Mouse (Mus musculus) stomach, postnatal 0 days (tissue): ENCODE measurements around the gene Tmem151b. TPM values are rescaled to one million over a fixed set of nuclear protein-coding genes. Genes with fewer than 3 reads are reported as not detected.

ENCODE experiments used
- ATAC-seq: fragments of 200-750 bp; cut with Nextera tagmentation; 2 replicates; pipeline ENCODE4 v1.8.0; 2017; ENCODE audit not compliant: low FRiP score, low TSS enrichment
- DNase-seq: peaks from one replicate; pipeline ENCODE4 v3.0.0-alpha.2; 2016; ENCODE audit warnings: low spot score
- H3K27ac ChIP-seq: fragments of 300-500 bp; sonication (generic); replicated peaks from 2 replicates; pipeline ENCODE4 v1.5.1; 2014; ENCODE audit warnings: mild to moderate bottlenecking, control low read depth
- H3K27me3 ChIP-seq: fragments of 300-500 bp; sonication (generic); 2 replicates; pipeline ENCODE4 v1.6.1; 2014; ENCODE audit warnings: low read length; ENCODE audit not compliant: control insufficient read depth, insufficient read depth
- H3K36me3 ChIP-seq: fragments of 300-500 bp; sonication (generic); 2 replicates; pipeline ENCODE4 v1.6.1; 2014; ENCODE audit warnings: low read length, mixed read lengths; ENCODE audit not compliant: control insufficient read depth, insufficient read depth
- H3K4me1 ChIP-seq: fragments of 300-500 bp; sonication (generic); replicated peaks from 2 replicates; pipeline ENCODE4 v1.6.1; 2014; ENCODE audit warnings: antibody characterized with exemption; ENCODE audit not compliant: control insufficient read depth, insufficient read depth
- H3K4me2 ChIP-seq: fragments of 300-500 bp; sonication (generic); replicated peaks from 2 replicates; pipeline ENCODE4 v1.6.1; 2014; ENCODE audit warnings: low read depth, mild to moderate bottlenecking, control low read depth, moderate library complexity
- H3K4me3 ChIP-seq: fragments of 300-500 bp; sonication (generic); 2 replicates; pipeline ENCODE4 v1.5.1; 2014; ENCODE audit warnings: low read depth, low read length, control low read depth
- H3K9ac ChIP-seq: fragments of 300-500 bp; sonication (generic); 2 replicates; pipeline ENCODE4 v1.6.1; 2014; ENCODE audit warnings: mild to moderate bottlenecking, low read length, control low read depth, mixed read lengths
- H3K9me3 ChIP-seq: fragments of 300-500 bp; sonication (generic); 2 replicates; pipeline ENCODE4 v1.6.1; 2016; ENCODE audit warnings: low read length; ENCODE audit not compliant: control insufficient read depth
- CTCF ChIP-seq: IDR thresholded peaks from 2 replicates; pipeline ENCODE4 v1.5.1; 2016; ENCODE audit warnings: antibody characterized with exemption, low read depth, mild to moderate bottlenecking, moderate library complexity
- EP300 ChIP-seq: optimal IDR thresholded peaks from 2 replicates; pipeline ENCODE3; 2016; ENCODE audit warnings: antibody characterized with exemption
- WGBS: fragments of 180-500 bp; shearing (Covaris S2); extraction: QIAGEN DNeasy Blood & Tissue Kit; methylation state at CpG from one replicate; pipeline ENCODE4 v1.1.7; 2014; 5-methylcytosine and 5-hydroxymethylcytosine counted together
- polyA plus RNA-seq: library from polyadenylated mRNA; unstranded; fragments of >200 nt; fragmentation: Nextera tagmentation; extraction: Ambion mirVana; gene quantifications from 2 replicates; pipeline ENCODE4 v1.2.1, GENCODE M21; 2015

Gene Tmem151b
- polyA plus RNA-seq, 1 experiment from 2014 or later, result 0.41 TPM

DNA sequence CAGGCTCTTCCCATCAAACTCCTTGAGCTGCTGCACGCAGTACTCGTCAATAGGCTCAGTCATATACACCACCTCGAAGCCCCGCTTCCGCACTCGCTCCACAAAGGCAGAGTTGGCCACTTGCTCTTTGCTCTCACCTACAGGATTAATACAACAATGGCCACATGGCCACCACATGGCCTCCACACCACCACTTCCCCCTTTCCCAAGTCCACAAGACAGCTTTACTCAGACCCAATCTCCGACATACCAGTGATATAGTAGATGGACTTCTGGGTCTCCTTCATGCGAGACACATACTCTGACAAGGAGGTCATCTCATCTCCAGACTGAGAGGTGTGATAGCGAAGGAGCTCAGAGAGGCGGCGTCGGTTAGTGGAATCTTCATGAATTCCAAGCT lies 19.5 kb upstream of the Tmem151b start:
- WGBS, result 85% methylated on average over 12 of the region's 12 CpGs
- H3K4me2 ChIP-seq, result no peak overlapping the region
- no peaks in the 10 kb centered on the region for H3K27me3 ChIP-seq
- ATAC-seq (no peak), DNase-seq (no peak)
- peaks cover 40% of the 10 kb centered on the region for H3K36me3 ChIP-seq
- no peak overlapping the region for H3K27ac ChIP-seq
- no peak overlapping the region for H3K4me3 ChIP-seq
- H3K4me1 ChIP-seq, result no peaks in the 10 kb centered on the region; the same call in 1 of the 2 replicates
- H3K9me3 ChIP-seq, result no peaks in the 10 kb centered on the region
- TF ChIP-seq EP300 (no peak), CTCF (no peak)
- H3K9ac ChIP-seq, result no peak overlapping the region

DNA sequence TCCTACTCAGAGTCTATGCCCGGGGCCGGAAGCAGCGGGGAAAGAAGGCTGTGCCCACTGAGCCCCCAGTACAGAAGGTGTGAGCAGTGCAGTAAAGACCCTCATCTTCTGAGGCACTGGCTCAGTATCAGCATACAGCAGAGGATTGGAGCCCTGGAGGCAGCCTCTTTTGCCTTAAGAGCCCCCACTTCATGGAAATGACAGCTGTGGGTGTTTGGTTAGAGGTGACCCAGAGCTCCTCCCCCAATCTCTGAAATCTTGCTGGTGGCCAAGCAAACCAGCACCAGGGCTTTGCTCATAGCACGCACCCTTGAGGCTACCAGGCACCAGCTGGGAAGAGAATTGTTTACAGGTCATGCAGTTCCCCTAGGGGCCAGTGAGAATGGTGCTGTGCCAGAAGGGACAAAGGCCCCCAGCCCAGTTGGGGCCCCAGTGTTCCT lies 17.7 kb upstream of the Tmem151b start:
- TF ChIP-seq CTCF (no peak), EP300 (no peak)
- no peak overlapping the region for H3K27ac ChIP-seq
- DNase-seq (no peak), ATAC-seq (no peak)
- H3K4me1 ChIP-seq, result no peaks in the 10 kb centered on the region; the same call in 1 of the 2 replicates
- H3K36me3 ChIP-seq, result peaks cover 40% of the 10 kb centered on the region
- H3K9me3 ChIP-seq, result no peaks in the 10 kb centered on the region
- H3K4me3 ChIP-seq, result no peak overlapping the region
- no peak overlapping the region for H3K9ac ChIP-seq
- no peak overlapping the region for H3K4me2 ChIP-seq
- WGBS, result 35% methylated on average over 4 of the region's 4 CpGs
- no peaks in the 10 kb centered on the region for H3K27me3 ChIP-seq

DNA sequence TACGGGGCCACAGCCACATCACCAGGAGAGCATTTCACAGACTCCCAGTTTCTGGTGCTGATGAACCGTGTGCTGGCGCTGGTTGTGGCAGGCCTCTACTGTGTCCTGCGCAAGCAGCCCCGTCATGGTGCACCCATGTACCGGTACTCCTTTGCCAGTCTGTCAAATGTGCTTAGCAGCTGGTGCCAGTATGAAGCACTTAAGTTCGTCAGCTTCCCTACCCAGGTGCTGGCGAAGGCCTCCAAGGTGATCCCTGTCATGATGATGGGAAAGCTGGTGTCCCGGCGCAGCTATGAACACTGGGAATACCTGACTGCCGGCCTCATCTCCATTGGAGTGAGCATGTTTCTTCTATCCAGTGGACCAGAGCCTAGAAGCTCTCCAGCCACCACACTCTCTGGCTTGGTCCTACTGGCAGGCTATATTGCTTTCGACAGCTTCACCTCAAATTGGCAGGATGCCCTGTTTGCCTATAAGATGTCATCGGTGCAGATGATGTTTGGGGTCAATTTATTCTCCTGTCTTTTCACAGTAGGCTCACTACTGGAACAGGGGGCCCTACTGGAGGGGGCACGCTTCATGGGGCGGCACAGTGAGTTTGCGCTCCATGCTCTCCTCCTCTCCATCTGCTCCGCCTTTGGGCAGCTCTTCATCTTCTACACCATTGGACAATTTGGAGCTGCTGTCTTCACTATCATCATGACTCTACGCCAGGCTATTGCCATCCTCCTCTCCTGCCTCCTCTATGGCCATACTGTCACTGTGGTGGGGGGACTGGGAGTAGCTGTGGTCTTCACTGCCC lies 17.1 kb upstream of the Tmem151b start:
- Histone ChIP-seq H3K27me3 (no peaks in the 10 kb centered on the region), H3K9me3 (no peaks in the 10 kb centered on the region), H3K4me3 (no peak overlapping the region), H3K4me1 (no peaks in the 10 kb centered on the region; the same call in 1 of the 2 replicates), H3K4me2 (no peak overlapping the region), H3K27ac (no peak overlapping the region), H3K36me3 (peaks cover 40% of the 10 kb centered on the region), H3K9ac (no peak overlapping the region)
- TF ChIP-seq EP300 (no peak), CTCF (no peak)
- 58% methylated on average over 18 of the region's 18 CpGs for WGBS
- ATAC-seq (no peak), DNase-seq (no peak)

DNA sequence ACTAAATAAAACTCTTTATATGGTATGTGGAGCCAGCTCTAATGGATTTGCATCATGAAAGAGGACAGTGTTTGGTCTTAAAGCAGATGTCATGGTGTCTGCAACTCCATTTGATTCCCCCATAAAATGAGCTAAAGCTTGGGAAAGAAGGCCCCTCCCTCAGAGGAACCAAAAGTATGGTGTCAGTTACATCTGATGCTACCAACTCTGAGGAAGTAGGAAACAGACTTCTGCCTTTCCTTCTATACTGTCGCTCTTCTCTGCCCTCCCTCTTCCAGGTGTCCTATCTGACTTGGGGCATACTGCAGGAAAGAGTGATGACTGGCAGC lies 16.5 kb upstream of the Tmem151b start:
- H3K36me3 ChIP-seq, result peaks cover 36% of the 10 kb centered on the region
- no peak overlapping the region for H3K4me3 ChIP-seq
- H3K4me2 ChIP-seq, result no peak overlapping the region
- DNase-seq, result no peak
- no peak for ATAC-seq
- no peaks in the 10 kb centered on the region for H3K9me3 ChIP-seq
- TF ChIP-seq EP300, result no peak
- no peak for TF ChIP-seq CTCF
- no peaks in the 10 kb centered on the region for H3K27me3 ChIP-seq
- H3K27ac ChIP-seq, result no peak overlapping the region
- 50% methylated on average over 1 of the region's 1 CpGs for WGBS
- H3K9ac ChIP-seq, result no peak overlapping the region
- H3K4me1 ChIP-seq, result no peaks in the 10 kb centered on the region; the same call in 1 of the 2 replicates

DNA sequence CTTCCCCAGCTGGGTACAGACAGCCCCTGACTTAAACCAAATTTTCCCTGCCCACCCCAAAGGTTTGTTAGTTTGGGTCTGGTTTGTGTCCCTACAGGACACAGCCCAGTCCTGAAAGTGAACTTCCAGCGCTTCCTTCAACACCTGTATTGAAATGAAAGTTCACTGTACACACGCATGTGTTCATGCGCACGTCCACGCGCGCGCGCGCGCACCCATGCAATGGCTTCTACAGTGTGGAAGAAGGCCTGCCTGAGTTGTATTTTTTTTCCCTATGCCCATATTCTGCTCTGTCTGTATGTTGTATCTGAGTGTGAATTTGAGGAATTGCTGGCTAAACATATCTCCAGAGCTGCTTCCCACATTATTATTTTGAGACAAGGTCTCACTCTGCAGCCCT lies 15.6 kb upstream of the Tmem151b start:
- Histone ChIP-seq H3K4me1 (no peaks in the 10 kb centered on the region; the same call in 1 of the 2 replicates), H3K27me3 (no peaks in the 10 kb centered on the region), H3K9ac (peak overlapping the region; percentile 90; the same call in 1 of the 2 replicates), H3K4me3 (peak overlapping the region; percentile 82; the same call in 1 of the 2 replicates), H3K4me2 (peak overlapping the region; percentile 97), H3K9me3 (no peaks in the 10 kb centered on the region), H3K36me3 (peaks cover 27% of the 10 kb centered on the region), H3K27ac (peak overlapping the region; percentile 85; the same call in 1 of the 2 replicates)
- ATAC-seq, result no peak
- 85% methylated on average over 11 of the region's 11 CpGs for WGBS
- no peak for TF ChIP-seq EP300
- TF ChIP-seq CTCF, result no peak
- no peak for DNase-seq

DNA sequence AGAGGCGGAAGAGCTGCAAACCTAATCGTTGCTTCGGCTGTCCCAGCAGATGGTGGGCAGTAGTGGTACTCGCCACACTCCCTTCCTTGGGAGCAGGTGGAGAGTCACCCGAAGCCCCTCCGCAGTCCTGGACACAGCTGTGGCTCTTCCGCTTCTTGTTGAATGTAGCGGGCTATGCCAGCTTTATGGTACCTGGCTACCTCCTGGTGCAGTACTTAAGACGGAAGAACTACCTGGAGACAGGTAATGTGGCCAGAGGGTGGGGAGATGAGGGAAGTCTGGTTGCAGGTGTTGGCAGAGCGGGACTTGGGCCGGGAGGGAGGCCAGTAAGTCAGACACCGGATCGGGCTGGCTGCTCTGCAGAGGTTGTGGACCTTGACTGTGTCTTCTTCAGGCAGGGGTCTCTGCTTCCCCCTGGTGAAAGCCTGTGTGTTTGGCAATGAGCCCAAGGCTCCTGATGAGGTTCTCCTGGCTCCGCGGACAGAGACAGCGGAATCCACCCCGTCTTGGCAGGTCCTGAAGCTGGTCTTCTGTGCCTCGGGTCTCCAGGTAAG lies 15.1 kb upstream of the Tmem151b start:
- no peak for TF ChIP-seq CTCF
- no peak for TF ChIP-seq EP300
- Histone ChIP-seq H3K27ac (peak overlapping the region; percentile 85), H3K36me3 (peaks cover 24% of the 10 kb centered on the region), H3K9me3 (no peaks in the 10 kb centered on the region), H3K4me2 (peak overlapping the region; percentile 97), H3K27me3 (no peaks in the 10 kb centered on the region), H3K4me1 (no peaks in the 10 kb centered on the region; the same call in 1 of the 2 replicates), H3K9ac (peak overlapping the region; percentile 90), H3K4me3 (peak overlapping the region; percentile 82)
- no peak for DNase-seq
- 7% methylated on average over 18 of the region's 18 CpGs for WGBS
- no peak; the same call in none of the 2 replicates for ATAC-seq
